Mouse (Mus musculus) lung, adult 2 months (tissue): Measurements from ENCODE around the gene Erp29.

Experiments used
- CTCF ChIP-seq: fragments of 200-500 bp; IDR thresholded peaks from 2 replicates; pipeline ENCODE4 v1.5.1; 2011; ENCODE audit warnings: mild to moderate bottlenecking, low read length, control low read depth; ENCODE audit not compliant: insufficient read depth
- POLR2A ChIP-seq: fragments of 200-500 bp; IDR thresholded peaks from 2 replicates; pipeline ENCODE4 v1.6.1; 2011; ENCODE audit warnings: low read depth, mild to moderate bottlenecking, control low read depth, low read length, borderline replicate concordance; ENCODE audit errors: extremely low read depth

DNA sequence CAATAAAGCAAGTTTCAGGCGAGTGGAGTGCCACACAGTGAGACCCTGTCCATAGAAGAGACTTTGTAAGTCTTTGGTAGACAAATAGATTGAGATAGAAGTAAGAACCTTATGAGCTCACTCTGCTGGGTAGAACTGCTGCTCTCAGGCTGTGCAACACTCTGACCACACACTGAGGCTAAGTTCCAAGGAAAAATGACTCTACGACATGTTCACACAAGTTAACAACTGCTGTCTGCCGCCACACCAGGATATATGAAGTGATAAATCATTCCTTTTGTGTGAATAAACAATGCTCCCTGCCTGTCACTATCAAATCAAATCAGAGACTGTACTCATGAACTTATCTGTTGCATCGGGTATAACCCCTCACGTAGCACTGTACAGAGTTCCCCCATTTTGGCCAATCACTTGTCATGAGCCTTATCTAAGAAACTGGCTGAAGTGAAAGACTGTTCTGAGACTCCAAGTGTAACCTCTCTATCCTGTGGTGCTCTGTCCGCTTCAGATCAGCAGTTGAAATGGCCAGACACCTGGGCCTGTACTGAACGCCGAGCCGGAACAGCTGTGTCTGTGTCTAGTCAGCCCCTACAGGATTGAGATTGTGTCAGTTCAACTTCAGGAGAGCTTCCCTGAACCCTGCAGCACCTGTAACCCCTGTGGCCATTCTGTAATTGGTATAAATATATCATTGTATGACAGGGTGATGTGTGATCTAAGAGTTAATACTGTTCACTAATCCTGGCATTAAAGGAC is 3.4 kb upstream of the Erp29 start:
- no peak for TF ChIP-seq POLR2A
- TF ChIP-seq CTCF: no peak
